10 mouse cellular contexts compared by ENCODE assay signal in genomic region chr8:99414483-99414921, GRCm38 (mm10). TPM values are rescaled to one million over a fixed set of nuclear protein-coding genes. Genes with fewer than 3 reads are reported as not detected.
A peak's percentile ranks its signal among the peaks of the same experiment; 100 is the strongest.
DNase-seq lines count a peak whose midpoint lies in the region; ATAC-seq and TF ChIP-seq lines count a peak whose summit lies in the region.
"Had no signal": no experiment of that assay in that cellular context is flagged by ENCODE, and none has a peak within 500 bp of the region (broad histone marks: within the 10 kb centered on the region; RNA-seq: fewer than 3 reads in every experiment).

No protein-coding gene starts in this region.

- WGBS in stomach, embryonic 14.5 days, result 8% methylated on average over 9 of the region's 9 CpGs
- 8% methylated on average over 9 of the region's 9 CpGs for WGBS in stomach, postnatal 0 days
- WGBS in limb, embryonic 13.5 days, result 5% methylated on average over 9 of the region's 9 CpGs

- peak overlapping the region; percentile 88 for H3K4me2 ChIP-seq in stomach, embryonic 14.5 days (replicated peaks; ENCODE audit: low read depth, low read length)
- H3K4me2 ChIP-seq in stomach, postnatal 0 days (replicated peaks; ENCODE audit: low read depth), result no peak overlapping the region; the same call in 1 of the 2 replicates
- peak overlapping the region; percentile 84 for H3K4me2 ChIP-seq in limb, embryonic 13.5 days (replicated peaks)

- H3K36me3 ChIP-seq in stomach, embryonic 14.5 days (ENCODE audit: control insufficient read depth, insufficient read depth, low read length), result no peaks in the 10 kb centered on the region
- no peaks in the 10 kb centered on the region for H3K36me3 ChIP-seq in stomach, postnatal 0 days (ENCODE audit: control insufficient read depth, insufficient read depth, low read length)
- H3K36me3 ChIP-seq in limb, embryonic 13.5 days, result no peaks in the 10 kb centered on the region

- ATAC-seq in frontal cortex, adult (ENCODE audit: low TSS enrichment), result peak; percentile 20
- no peak for ATAC-seq in stomach, embryonic 14.5 days (ENCODE audit: insufficient number of reproducible peaks, insufficient read depth, low FRiP score, low read depth)
- ATAC-seq in stomach, postnatal 0 days (ENCODE audit: low FRiP score, low TSS enrichment), result no peak
- no peak for ATAC-seq in limb, embryonic 13.5 days (ENCODE audit: low FRiP score, low read depth)

- TF ChIP-seq EP300 in stomach, postnatal 0 days (optimal IDR thresholded peaks at IDR 0.05), result no peak

- TF ChIP-seq CTCF in stomach, postnatal 0 days (IDR thresholded peaks at IDR 0.05; ENCODE audit: low read depth), result no peak

- H3K9ac ChIP-seq in stomach, embryonic 14.5 days (replicated peaks; ENCODE audit: low read depth, low read length), result no peak overlapping the region
- no peak overlapping the region for H3K9ac ChIP-seq in stomach, postnatal 0 days (ENCODE audit: low read length)
- no peak overlapping the region for H3K9ac ChIP-seq in limb, embryonic 13.5 days

- H3K9me3 ChIP-seq in stomach, embryonic 14.5 days (ENCODE audit: control insufficient read depth, low read depth, low read length), result no peaks in the 10 kb centered on the region
- no peaks in the 10 kb centered on the region for H3K9me3 ChIP-seq in stomach, postnatal 0 days (ENCODE audit: control insufficient read depth, low read length)
- H3K9me3 ChIP-seq in limb, embryonic 13.5 days, result no peaks in the 10 kb centered on the region

- peak overlapping the region; percentile 41; the same call in 1 of the 2 replicates for H3K4me3 ChIP-seq in stomach, embryonic 14.5 days (ENCODE audit: low read depth, low read length)
- no peak overlapping the region for H3K4me3 ChIP-seq in stomach, postnatal 0 days (ENCODE audit: low read depth, low read length)
- peak overlapping the region; percentile 46 for H3K4me3 ChIP-seq in limb, embryonic 13.5 days

- no peak for DNase-seq in frontal cortex, postnatal 10 days (ENCODE audit: low spot score in 2 of 2)
- DNase-seq in stomach, postnatal 0 days (ENCODE audit: low spot score), result no peak
- no peak for DNase-seq in spleen, adult 18-20 months
- DNase-seq in spleen, postnatal 36 days (ENCODE audit: low spot score in 2 of 2), result no peak
- no peak for DNase-seq in gastrocnemius, adult 8-10 months (ENCODE audit: low spot score in 2 of 2)

- no peak overlapping the region for H3K27ac ChIP-seq in stomach, embryonic 14.5 days (ENCODE audit: low read length)
- H3K27ac ChIP-seq in stomach, postnatal 0 days (replicated peaks), result no peak overlapping the region
- no peak overlapping the region for H3K27ac ChIP-seq in limb, embryonic 13.5 days

- peaks cover 9% of the 10 kb centered on the region; the same call in 1 of the 2 replicates for H3K4me1 ChIP-seq in stomach, embryonic 14.5 days (ENCODE audit: control insufficient read depth, insufficient read depth, low read length)
- no peaks in the 10 kb centered on the region for H3K4me1 ChIP-seq in stomach, postnatal 0 days (replicated peaks; ENCODE audit: control insufficient read depth, insufficient read depth)
- peaks cover 20% of the 10 kb centered on the region for H3K4me1 ChIP-seq in limb, embryonic 13.5 days

- H3K27me3 ChIP-seq in stomach, embryonic 14.5 days (ENCODE audit: control insufficient read depth, insufficient read depth, low read length), result peaks cover 21% of the 10 kb centered on the region; the same call in 1 of the 2 replicates
- peaks cover 9% of the 10 kb centered on the region; the same call in 1 of the 2 replicates for H3K27me3 ChIP-seq in stomach, postnatal 0 days (ENCODE audit: control insufficient read depth, insufficient read depth, low read length)
- peaks cover 76% of the 10 kb centered on the region for H3K27me3 ChIP-seq in limb, embryonic 13.5 days

RNA-seq across cellular contexts. Expression of gene Cdh8, which starts 1.8 kb away (rescaled TPM):
- 3.5 and 3.6 TPM in 2 replicates for polyA plus RNA-seq in stomach, embryonic 14.5 days (2014; fragmentation: Nextera tagmentation; extraction: Ambion mirVana)
- polyA plus RNA-seq in stomach, postnatal 0 days (2015; fragmentation: Nextera tagmentation; extraction: Ambion mirVana), result 0.16 and 0.24 TPM in 2 replicates
- 3.4 and 3.9 TPM in 2 replicates for polyA plus RNA-seq in limb, embryonic 13.5 days (2015; fragmentation: Nextera tagmentation; extraction: Ambion mirVana)
- under 1 TPM in 1 of 4 experiments, not detected in 3; 0.11 TPM for total RNA-seq in gastrocnemius, adult 8-10 months (2022)
- total RNA-seq: megakaryocyte progenitor cell, adult 5-6 weeks had no signal
- polyA plus RNA-seq: C2C12 had no signal
